Mouse (Mus musculus) limb, embryonic 14.5 days (tissue): ENCODE measurements around the gene Sorbs2. TPM values are rescaled to one million over a fixed set of nuclear protein-coding genes. Genes with fewer than 3 reads are reported as not detected.

ENCODE experiments used
- ATAC-seq: fragments of 200-750 bp; cut with Nextera tagmentation; 2 replicates; pipeline ENCODE4 v1.8.0; 2017; ENCODE audit warnings: low read depth, moderate number of reproducible peaks, moderate TSS enrichment; ENCODE audit not compliant: low FRiP score
- DNase-seq: peaks from one replicate; pipeline ENCODE4 v3.0.0-alpha.2; 2015; ENCODE audit warnings: low spot score
- H3K27ac ChIP-seq: fragments of 300-500 bp; sonication (generic); replicated peaks from 2 replicates; pipeline ENCODE4 v1.5.1; 2014; ENCODE audit warnings: low read depth, mild to moderate bottlenecking, low read length, moderate library complexity, mixed read lengths
- H3K27me3 ChIP-seq: fragments of 300-500 bp; sonication (generic); 2 replicates; pipeline ENCODE4 v1.6.1; 2014; ENCODE audit warnings: low read length, mixed read lengths; ENCODE audit not compliant: control insufficient read depth, insufficient read depth
- H3K36me3 ChIP-seq: fragments of 300-500 bp; sonication (generic); 2 replicates; pipeline ENCODE4 v1.6.1; 2014; ENCODE audit warnings: mild to moderate bottlenecking, low read length, moderate library complexity, mixed read lengths; ENCODE audit not compliant: control insufficient read depth, insufficient read depth
- H3K4me1 ChIP-seq: fragments of 300-500 bp; sonication (generic); 2 replicates; pipeline ENCODE4 v1.6.1; 2014; ENCODE audit warnings: antibody characterized with exemption, low read length, mixed read lengths; ENCODE audit not compliant: control insufficient read depth, insufficient read depth
- H3K4me2 ChIP-seq: fragments of 300-500 bp; sonication (generic); replicated peaks from 2 replicates; pipeline ENCODE4 v1.6.1; 2014; ENCODE audit warnings: low read depth, mild to moderate bottlenecking, low read length, moderate library complexity; ENCODE audit not compliant: severe bottlenecking
- H3K4me3 ChIP-seq: fragments of 300-500 bp; sonication (generic); replicated peaks from 2 replicates; pipeline ENCODE4 v1.5.1; 2014; ENCODE audit warnings: low read length
- H3K9ac ChIP-seq: fragments of 300-500 bp; sonication (generic); 2 replicates; pipeline ENCODE4 v1.6.1; 2014; ENCODE audit warnings: mild to moderate bottlenecking, low read depth, low read length, moderate library complexity; ENCODE audit not compliant: severe bottlenecking
- H3K9me3 ChIP-seq: fragments of 300-500 bp; sonication (generic); 2 replicates; pipeline ENCODE4 v1.6.1; 2016; ENCODE audit warnings: low read length; ENCODE audit not compliant: control insufficient read depth
- POLR2A ChIP-seq: fragments of 200-500 bp; IDR thresholded peaks from 2 replicates; pipeline ENCODE4 v1.8.0; 2012; ENCODE audit warnings: inconsistent platforms, mild to moderate bottlenecking, moderate library complexity, borderline replicate concordance; ENCODE audit not compliant: insufficient read depth, insufficient read length; ENCODE audit errors: extremely low read depth
- WGBS: fragments of 180-500 bp; shearing (Covaris S2); extraction: QIAGEN DNeasy Blood & Tissue Kit; methylation state at CpG from one replicate; pipeline ENCODE4 v1.1.7; 2014; 5-methylcytosine and 5-hydroxymethylcytosine counted together
- polyA plus RNA-seq, 2 experiments: library from polyadenylated mRNA; depleted of rRNA in 1 of 2; stranded (reverse) in 1 of 2; unstranded in 1 of 2; fragments of >200 nt; fragmentation: Nextera tagmentation in 1 of 2; extraction: Ambion mirVana in 1 of 2; gene quantifications; 2 replicates each; pipeline versions ENCODE4 v1.2.1 to v1.2.3; 2012 to 2014

Sorbs2 gene
- polyA plus RNA-seq, 2 experiments, result 52.7 to 54.1 TPM

- 71% methylated on average over 12 of the region's 12 CpGs for WGBS
- no peak overlapping the region for H3K9ac ChIP-seq
- no peak overlapping the region for H3K27ac ChIP-seq
- no peaks in the 10 kb centered on the region for H3K27me3 ChIP-seq
- H3K4me2 ChIP-seq, result no peak overlapping the region
- H3K9me3 ChIP-seq, result no peaks in the 10 kb centered on the region
- H3K36me3 ChIP-seq, result 0 out of 2 replicates have a peak, but pooled peaks cover 4% of the 10 kb centered on the region
- no peaks in the 10 kb centered on the region for H3K4me1 ChIP-seq
- TF ChIP-seq POLR2A, result no peak
- ATAC-seq, result no peak
- DNase-seq, result peak; percentile 12
- no peak overlapping the region for H3K4me3 ChIP-seq
Measured at GRCm38 (mm10) chr8:45751512-45752502, 244.2 kb downstream of the Sorbs2 start.

DNA sequence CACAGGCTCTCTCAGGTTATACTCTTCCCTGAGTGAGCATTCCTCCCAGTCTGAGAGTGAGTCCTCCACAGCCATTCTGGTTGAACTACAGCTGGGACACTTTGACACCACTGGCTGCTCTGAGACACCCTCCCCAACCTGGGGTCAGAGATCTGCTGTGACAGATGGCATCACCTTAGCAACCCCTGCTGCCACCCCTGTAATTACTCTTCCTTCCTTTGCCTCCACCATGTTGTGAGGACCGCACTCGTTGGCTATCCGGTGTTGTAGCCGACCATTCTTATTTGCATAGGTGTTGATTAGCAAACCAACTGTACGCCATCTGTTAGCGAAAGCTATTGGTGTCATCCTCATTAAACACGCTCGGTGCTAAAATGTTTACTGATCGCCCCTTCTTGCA is 247.9 kb downstream of the Sorbs2 start:
- no peak overlapping the region for H3K4me2 ChIP-seq
- DNase-seq, result no peak
- WGBS, result 73% methylated on average over 9 of the region's 9 CpGs

GRCm38 (mm10) chr8:45755972-45756371 is 248.4 kb downstream of the Sorbs2 start:
- Histone ChIP-seq H3K4me3 (no peak overlapping the region), H3K27ac (no peak overlapping the region), H3K27me3 (no peaks in the 10 kb centered on the region), H3K4me2 (no peak overlapping the region), H3K9ac (no peak overlapping the region), H3K36me3 (no peaks in the 10 kb centered on the region), H3K4me1 (peaks cover 4% of the 10 kb centered on the region; the same call in 1 of the 2 replicates), H3K9me3 (no peaks in the 10 kb centered on the region)
- WGBS, result 74% methylated on average over 7 of the region's 7 CpGs
- TF ChIP-seq POLR2A, result no peak
- no peak for ATAC-seq
- DNase-seq, result no peak

More for the DNA sequence above, 247.9 kb downstream of the Sorbs2 start:
- Histone ChIP-seq H3K36me3 (no peaks in the 10 kb centered on the region), H3K4me3 (no peak overlapping the region), H3K9me3 (no peaks in the 10 kb centered on the region), H3K4me1 (peaks cover 2% of the 10 kb centered on the region; the same call in 1 of the 2 replicates), H3K27ac (no peak overlapping the region), H3K27me3 (no peaks in the 10 kb centered on the region), H3K9ac (no peak overlapping the region)
- TF ChIP-seq POLR2A, result no peak
- no peak for ATAC-seq

- H3K9me3 ChIP-seq, result no peaks in the 10 kb centered on the region
- ATAC-seq (peak; percentile 68; the same call in 1 of the 2 replicates), DNase-seq (peak; percentile 56)
- no peak for TF ChIP-seq POLR2A
- 47% methylated on average over 9 of the region's 9 CpGs for WGBS
- H3K9ac ChIP-seq, result no peak overlapping the region
- peaks cover 18% of the 10 kb centered on the region for H3K4me1 ChIP-seq
- no peak overlapping the region for H3K4me3 ChIP-seq
- H3K4me2 ChIP-seq, result no peak overlapping the region
- H3K36me3 ChIP-seq, result 0 out of 2 replicates have a peak, but pooled peaks cover 4% of the 10 kb centered on the region
- no peaks in the 10 kb centered on the region for H3K27me3 ChIP-seq
- H3K27ac ChIP-seq, result peak overlapping the region; percentile 44; the same call in 1 of the 2 replicates
Measured at GRCm38 (mm10) chr8:45760622-45761021, 253.0 kb downstream of the Sorbs2 start.

GRCm38 (mm10) chr8:45761053-45761452 is 253.5 kb downstream of the Sorbs2 start:
- Histone ChIP-seq H3K4me2 (no peak overlapping the region), H3K9ac (no peak overlapping the region), H3K36me3 (0 out of 2 replicates have a peak, but pooled peaks cover 4% of the 10 kb centered on the region), H3K4me3 (no peak overlapping the region), H3K4me1 (peaks cover 18% of the 10 kb centered on the region), H3K27ac (no peak overlapping the region), H3K9me3 (no peaks in the 10 kb centered on the region), H3K27me3 (no peaks in the 10 kb centered on the region)
- 42% methylated on average over 1 of the region's 1 CpGs for whole genome bisulfite sequencing
- DNase-seq, result peak; percentile 14
- no peak for TF ChIP-seq POLR2A
- ATAC-seq, result peak; percentile 34; the same call in 1 of the 2 replicates
